ENCODE assay signal across 9 mouse cellular contexts in genomic region chr17:30950780-30951179, GRCm38 (mm10). TPM values are rescaled to one million over a fixed set of nuclear protein-coding genes. Genes with fewer than 3 reads are reported as not detected.
DNase-seq lines count a peak whose midpoint lies in the region; ATAC-seq and TF ChIP-seq lines count a peak whose summit lies in the region.
"Had no signal": no experiment of that assay in that cellular context is flagged by ENCODE, and none has a peak within 500 bp of the region (broad histone marks: within the 10 kb centered on the region; RNA-seq: fewer than 3 reads in every experiment).

No protein-coding gene starts in this region.

- no peak for TF ChIP-seq EP300 in MEL (IDR thresholded peaks at IDR 0.05; ENCODE audit: low read depth in 1 of 2, low read length in 2 of 2)

- no peak overlapping the region for H3K4me3 ChIP-seq in hindbrain, embryonic 10.5 days
- no peak overlapping the region for H3K4me3 ChIP-seq in hindbrain, embryonic 12.5 days
- H3K4me3 ChIP-seq in MEL (ENCODE audit: control insufficient read depth in 1 of 2, insufficient read depth in 1 of 2, low read depth in 2 of 2, low read length in 2 of 2) = no peak overlapping the region
- H3K4me3 ChIP-seq: embryonic facial prominence, embryonic 12.5 days had no signal

- no peak overlapping the region for H3K27ac ChIP-seq in hindbrain, embryonic 10.5 days
- no peak overlapping the region for H3K27ac ChIP-seq in hindbrain, embryonic 12.5 days
- H3K27ac ChIP-seq in MEL (ENCODE audit: control insufficient read depth, low read depth, low read length) = no peak overlapping the region
- H3K27ac ChIP-seq: embryonic facial prominence, embryonic 12.5 days had no signal

- peaks cover 16% of the 10 kb centered on the region for H3K4me1 ChIP-seq in hindbrain, embryonic 10.5 days (replicated peaks)
- peaks cover 9% of the 10 kb centered on the region for H3K4me1 ChIP-seq in hindbrain, embryonic 12.5 days
- H3K4me1 ChIP-seq in MEL (ENCODE audit: control insufficient read depth in 1 of 2, insufficient read depth in 2 of 2, low read length in 2 of 2) = no peaks in the 10 kb centered on the region
- H3K4me1 ChIP-seq: embryonic facial prominence, embryonic 12.5 days had no signal

- H3K4me2 ChIP-seq in hindbrain, embryonic 12.5 days (replicated peaks) = no peak overlapping the region
- H3K4me2 ChIP-seq: embryonic facial prominence, embryonic 12.5 days had no signal

- 12% methylated on average over 7 of the region's 7 CpGs for WGBS in hindbrain, embryonic 10.5 days
- WGBS in hindbrain, embryonic 12.5 days = 13% methylated on average over 7 of the region's 7 CpGs

- no peak for TF ChIP-seq POLR2A in MEL (IDR thresholded peaks at IDR 0.05; ENCODE audit: control insufficient read depth in 1 of 2, insufficient read depth in 1 of 2, low read depth in 1 of 2, low read length in 2 of 2, poor library complexity in 1 of 2)

- no peaks in the 10 kb centered on the region for H3K27me3 ChIP-seq in hindbrain, embryonic 10.5 days (ENCODE audit: insufficient read depth, poor library complexity, severe bottlenecking)
- no peaks in the 10 kb centered on the region for H3K27me3 ChIP-seq in hindbrain, embryonic 12.5 days
- H3K27me3 ChIP-seq in MEL (ENCODE audit: control insufficient read depth in 1 of 2, insufficient read depth in 2 of 2, low read length in 2 of 2) = no peaks in the 10 kb centered on the region
- H3K27me3 ChIP-seq: embryonic facial prominence, embryonic 12.5 days had no signal

- no peaks in the 10 kb centered on the region for H3K9me3 ChIP-seq in hindbrain, embryonic 10.5 days
- no peaks in the 10 kb centered on the region for H3K9me3 ChIP-seq in hindbrain, embryonic 12.5 days (replicated peaks)
- H3K9me3 ChIP-seq in MEL (replicated peaks; ENCODE audit: insufficient read depth, low read length) = no peaks in the 10 kb centered on the region
- H3K9me3 ChIP-seq: embryonic facial prominence, embryonic 12.5 days had no signal

- H3K79me2 ChIP-seq in MEL (ENCODE audit: control insufficient read depth, insufficient read depth, low read length, poor library complexity) = no peaks in the 10 kb centered on the region

- DNase-seq in hindbrain, embryonic 10.5 days (ENCODE audit: low spot score) = peak; percentile 72
- DNase-seq in MEL (ENCODE audit: low read depth, low spot score) = peak; percentile 49
- DNase-seq in c-Kit-positive CD71-positive TER-119-positive erythroid progenitor cells, embryonic 14.5 days (ENCODE audit: low spot score) = peak; percentile 43
- DNase-seq in left cerebral cortex, adult 8-10 months (ENCODE audit: low spot score in 2 of 2) = peak; percentile 15 to 56
- DNase-seq in ovary, postnatal 14 days (ENCODE audit: low spot score) = peak; percentile 68
- DNase-seq in urinary bladder, postnatal 25 days (ENCODE audit: low spot score) = peak; percentile 70

- TF ChIP-seq RAD21 in MEL (IDR thresholded peaks at IDR 0.05; ENCODE audit: low read depth, low read length) = peak; percentile 52

- H3K9ac ChIP-seq in hindbrain, embryonic 12.5 days = no peak overlapping the region
- H3K9ac ChIP-seq in MEL (ENCODE audit: control insufficient read depth, low read depth, low read length, poor library complexity, severe bottlenecking) = no peak overlapping the region
- H3K9ac ChIP-seq: embryonic facial prominence, embryonic 12.5 days had no signal

- H3K36me3 ChIP-seq in hindbrain, embryonic 10.5 days = no peaks in the 10 kb centered on the region
- no peaks in the 10 kb centered on the region for H3K36me3 ChIP-seq in hindbrain, embryonic 12.5 days
- no peaks in the 10 kb centered on the region for H3K36me3 ChIP-seq in MEL (ENCODE audit: control insufficient read depth in 1 of 2, insufficient read depth in 2 of 2, low read length in 2 of 2)
- H3K36me3 ChIP-seq: embryonic facial prominence, embryonic 12.5 days had no signal

- ATAC-seq in hindbrain, embryonic 12.5 days (ENCODE audit: low FRiP score) = no peak
- ATAC-seq in granulocyte monocyte progenitor cell, adult 5-6 weeks (replicated peaks; ENCODE audit: poor library complexity, severe bottlenecking) = peak; percentile 17; the same call in 1 of the 2 replicates

- peak in 2 of 3 experiments; percentile 15 to 46; a peak in 2 of 6 replicates for TF ChIP-seq CTCF in MEL (IDR thresholded peaks at IDR 0.05 in 2 of 3, conservative IDR thresholded peaks at IDR 0.05 in 1 of 3; ENCODE audit: control insufficient read depth in 1 of 3, insufficient read depth in 1 of 3, low read depth in 2 of 3, low read length in 3 of 3, poor library complexity in 1 of 3, severe bottlenecking in 1 of 3)

TF ChIP-seq in MEL, 35 proteins besides CTCF, POLR2A, EP300 and RAD21:
- peak; percentile 28; the same call in 1 of the 2 replicates for TF ChIP-seq GATA1 (IDR thresholded peaks at IDR 0.05; ENCODE audit: low read depth, low read length)
- peak; percentile 37; the same call in 1 of the 2 replicates for TF ChIP-seq SMC3 (IDR thresholded peaks at IDR 0.05; ENCODE audit: low read depth, low read length)
- TF ChIP-seq ZKSCAN1 (IDR thresholded peaks at IDR 0.05; ENCODE audit: low read depth, low read length) = peak; percentile 57; the same call in 1 of the 2 replicates
- TF ChIP-seq NELFE (IDR thresholded peaks at IDR 0.05; ENCODE audit: low read depth, low read length) = no peak
- peak; percentile 94 for TF ChIP-seq ZNF384 (IDR thresholded peaks at IDR 0.05; ENCODE audit: low read depth, low read length)

RNA-seq across cellular contexts. Expression of gene Umodl1, which starts 3.7 kb away (rescaled TPM):
- polyA plus RNA-seq in hindbrain, embryonic 10.5 days (2016; fragmentation: Nextera tagmentation; extraction: Ambion mirVana) = 0.08 and 0.20 TPM in 2 replicates
- 0.52 TPM in 1 of 2 replicates, not detected in the other for polyA plus RNA-seq in hindbrain, embryonic 12.5 days (2016; fragmentation: Nextera tagmentation; extraction: Ambion mirVana)
- not detected in 2 replicates for total RNA-seq in MEL (2012; rRNA removed)
- polyA plus RNA-seq in MEL (2012; ENCODE audit: insufficient read depth in 1 of 2, insufficient read length in 2 of 2, low read depth in 1 of 2, low replicate concordance in 2 of 2, missing spikeins in 1 of 2) = not detected
- total RNA-seq in granulocyte monocyte progenitor cell, adult 5-6 weeks (2014; fragmentation: Nextera tagmentation) = not detected in 2 replicates
- not detected in 2 replicates for total RNA-seq in granulocyte monocyte progenitor cell, adult 5-6 weeks (2017)
- under 1 TPM; 0.20 to 0.57 (median 0.32) TPM for total RNA-seq in left cerebral cortex, adult 8-10 months (2022)

RNA-seq across cellular contexts. Expression of gene Glp1r, which starts 49.2 kb away (rescaled TPM):
- 0.05 and 0.09 TPM in 2 replicates for polyA plus RNA-seq in hindbrain, embryonic 10.5 days (2016; fragmentation: Nextera tagmentation; extraction: Ambion mirVana)
- not detected in 2 replicates for polyA plus RNA-seq in hindbrain, embryonic 12.5 days (2016; fragmentation: Nextera tagmentation; extraction: Ambion mirVana)
- 0.04 TPM in 1 of 2 replicates, not detected in the other for total RNA-seq in MEL (2012; rRNA removed)
- under 1 TPM in 1 of 2 experiments, not detected in 1; 0.04 TPM for polyA plus RNA-seq in MEL (2012; ENCODE audit: insufficient read depth in 1 of 2, insufficient read length in 2 of 2, low read depth in 1 of 2, low replicate concordance in 2 of 2, missing spikeins in 1 of 2)
- total RNA-seq in granulocyte monocyte progenitor cell, adult 5-6 weeks (2014; fragmentation: Nextera tagmentation) = not detected in 2 replicates
- total RNA-seq in granulocyte monocyte progenitor cell, adult 5-6 weeks (2017) = not detected in 2 replicates
- total RNA-seq in left cerebral cortex, adult 8-10 months (2022) = 1 to 10 TPM in 3 of 4 experiments, under 1 TPM in 1; 0.94 to 3.1 (median 2.4) TPM
- polyA plus RNA-seq: embryonic facial prominence, embryonic 12.5 days had no signal
